Mouse (Mus musculus) left cerebral cortex, adult 2 months (tissue): ENCODE measurements around the gene Slc5a6. TPM values are rescaled to one million over a fixed set of nuclear protein-coding genes. Genes with fewer than 3 reads are reported as not detected.
A peak's percentile ranks its signal among the peaks of the same experiment; 100 is the strongest.

Source experiments
- DNase-seq, 2 experiments: peaks; one replicate each; pipeline ENCODE4 v3.0.0; 2021 to 2022; ENCODE audit warnings: low spot score in 2 of 2, mixed read lengths in 1 of 2; ENCODE audit errors: extremely low spot score in 1 of 2
- H3K27ac ChIP-seq: fragments of 200-600 bp; 2 replicates; pipeline ENCODE4 v1.8.1; 2022
- H3K4me3 ChIP-seq: fragments of 200-600 bp; 2 replicates; pipeline ENCODE4 v1.8.1; 2022
- CTCF ChIP-seq: fragments of 200-600 bp; IDR thresholded peaks from 2 replicates; pipeline ENCODE4 v1.8.1; 2022; ENCODE audit warnings: antibody characterized with exemption, mild to moderate bottlenecking, moderate library complexity
- intact Hi-C: fragments of 180-260 bp; cut with DNase I; formaldehyde crosslinking; loops from one replicate; pipeline ENCODE4 v1.15.1; 2025
- long read RNA-seq, 2 experiments: library from polyadenylated mRNA; stranded (forward); transcript quantifications; one replicate each; pipeline ENCODE4 v2.0.0; 2021; ENCODE audit warnings: borderline mapping rate in 2 of 2
- total RNA-seq, 2 experiments: library from RNA; stranded (reverse); gene quantifications; 2 replicates each; pipeline ENCODE4 v1.2.3; 2021

Gene Slc5a6
- 10 to 100 TPM; 16.7 to 19.3 TPM for total RNA-seq
- long read RNA-seq, experiment 1, transcript Slc5a6-202 (18 exons, 3,436 nt): major isoform, 10 of 29 reads
- long read RNA-seq, experiment 1, partial matches to known transcripts: 4 of 29 reads
- long read RNA-seq, experiment 1, other reads (novel, unspliced or antisense): 14 of 29 reads
- long read RNA-seq, experiment 2, transcript Slc5a6-202 (18 exons, 3,436 nt): major isoform, 13 of 36 reads
- long read RNA-seq, experiment 2, partial matches to known transcripts: 4 of 36 reads
- long read RNA-seq, experiment 2, other reads (novel, unspliced or antisense): 18 of 36 reads

GRCm38 (mm10) chr5:31048763-31049641 is at the start of gene Slc5a6:
Gene Slc5a6 (minus strand): TSS chr5:31048924.
- peak; percentile 69 for TF ChIP-seq CTCF
- peak in 1 of 2 experiments; percentile 26 for DNase-seq
- intact Hi-C loops: loop anchor here (2.0 kb wide), 1 partner anchor 88 kb away; the partner anchor contains the start of gene Preb

GRCm38 (mm10) chr5:31095711-31096480 is 47.2 kb upstream of the Slc5a6 start:
- DNase-seq: no peak
- Histone ChIP-seq H3K27ac (no peak overlapping the region), H3K4me3 (peak overlapping the region; percentile 33)
- intact Hi-C loops: no loop called here
- TF ChIP-seq CTCF: no peak; the same call in 1 of the 2 replicates

More at GRCm38 (mm10) chr5:31048763-31049641, at the start of gene Slc5a6:
- Histone ChIP-seq H3K27ac (peak within 1 kb of the TSS; percentile 94), H3K4me3 (peak within 1 kb of the TSS; percentile 69)

DNA sequence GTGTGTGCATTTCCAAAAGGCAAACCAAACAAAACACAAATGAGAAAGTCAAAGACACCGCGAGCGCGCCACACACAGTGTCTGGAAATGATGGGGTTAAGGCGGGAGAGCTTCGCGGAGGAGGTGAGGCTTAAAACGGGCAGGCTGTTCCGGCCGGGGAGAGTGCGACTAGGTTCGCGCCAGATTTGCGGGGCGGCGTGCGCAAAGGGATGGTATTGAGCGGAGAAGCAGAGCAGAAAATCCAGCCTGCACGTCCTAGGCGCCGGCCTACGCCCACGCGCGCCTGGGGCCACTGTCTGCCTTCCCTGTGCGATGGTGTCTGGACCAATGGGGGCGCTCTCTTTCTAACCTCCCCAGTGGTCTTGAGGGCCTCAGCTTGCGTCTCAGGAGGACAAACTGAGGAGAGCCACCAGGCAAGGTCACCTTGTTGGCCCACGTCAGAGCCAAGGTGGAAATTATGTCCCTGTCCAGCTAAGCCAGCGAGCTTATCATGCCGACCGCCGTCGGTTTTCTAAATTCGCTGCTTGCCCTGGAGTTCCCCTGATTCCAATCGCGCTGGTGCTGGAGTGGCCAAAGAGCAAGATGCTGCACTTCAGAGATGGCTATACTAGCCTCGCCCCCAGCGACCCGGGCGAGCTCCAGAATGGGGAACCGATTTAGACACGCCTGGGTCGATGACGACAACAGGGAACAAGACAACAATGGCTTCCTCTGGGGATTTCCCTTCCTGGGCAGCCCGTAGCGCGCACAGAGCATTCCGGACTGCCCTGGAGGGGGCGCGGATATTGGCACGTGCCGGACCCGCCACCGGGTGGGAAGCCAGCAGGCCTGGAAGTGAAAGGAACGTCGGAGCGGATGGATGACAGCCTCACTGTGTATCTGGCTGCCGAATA is 46.3 kb upstream of the Slc5a6 start:
- DNase-seq: peak in 1 of 2 experiments; percentile 62

GRCm38 (mm10) chr5:31094100-31094798 is 45.5 kb upstream of the Slc5a6 start:
- TF ChIP-seq CTCF: no peak
- Histone ChIP-seq H3K27ac (peak overlapping the region; percentile 44), H3K4me3 (peak overlapping the region; percentile 33)
- DNase-seq: peak in 1 of 2 experiments; percentile 59
- intact Hi-C loops: loop anchor here (1.0 kb wide), 1 partner anchor 14 kb away; no protein-coding TSS in a partner anchor

More for the DNA sequence above, 46.3 kb upstream of the Slc5a6 start:
- Histone ChIP-seq H3K4me3 (peak overlapping the region; percentile 33), H3K27ac (no peak overlapping the region; the same call in 1 of the 2 replicates)
- intact Hi-C loops: loop anchor here (1.0 kb wide), 1 partner anchor 15 kb away; no protein-coding TSS in a partner anchor
- no peak; the same call in none of the 2 replicates for TF ChIP-seq CTCF

GRCm38 (mm10) chr5:31093151-31094041 is 44.7 kb upstream of the Slc5a6 start:
- Histone ChIP-seq H3K27ac (peak overlapping the region; percentile 93), H3K4me3 (peak overlapping the region; percentile 61)
- no peak for TF ChIP-seq CTCF
- intact Hi-C loops: loop anchor here (1.0 kb wide), 1 partner anchor 13 kb away; no protein-coding TSS in a partner anchor
- peak in 1 of 2 experiments; percentile 68 for DNase-seq

GRCm38 (mm10) chr5:31092231-31092975 is 43.7 kb upstream of the Slc5a6 start:
- intact Hi-C loops: loop anchor here (1.0 kb wide), 2 partner anchors 29 to 99 kb away; no protein-coding TSS in a partner anchor
- DNase-seq: peak; percentile 49 to 79
- peak overlapping the region; percentile 61 for H3K4me3 ChIP-seq
- no peak for TF ChIP-seq CTCF
- peak overlapping the region; percentile 93 for H3K27ac ChIP-seq

- Histone ChIP-seq H3K4me3 (no peak overlapping the region), H3K27ac (no peak overlapping the region; the same call in 1 of the 2 replicates)
- no peak for TF ChIP-seq CTCF
- intact Hi-C loops: no loop called here
- no peak for DNase-seq
These were observed 38.4 kb upstream of the Slc5a6 start for GRCm38 (mm10) chr5:31087131-31087530.

DNA sequence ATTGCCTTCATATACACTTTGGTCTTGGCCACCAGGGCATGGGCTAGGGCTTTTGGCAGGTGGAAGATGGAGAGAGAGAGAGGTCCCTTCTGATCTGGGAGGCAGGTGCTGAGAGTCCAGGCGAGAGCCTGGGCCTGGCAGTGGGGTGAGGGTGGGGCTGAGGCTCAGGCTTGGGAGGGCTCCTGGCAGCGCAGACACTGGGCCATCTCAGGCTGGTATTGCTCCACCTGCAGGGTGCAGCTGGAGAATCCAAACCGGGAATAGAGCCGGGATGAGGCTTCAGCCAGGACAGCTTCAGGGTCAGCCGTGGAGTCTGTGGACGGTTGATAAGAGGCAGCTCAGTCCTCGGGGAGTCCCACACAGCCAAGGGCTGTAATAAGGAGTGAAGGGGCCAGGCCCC is 37.9 kb upstream of the Slc5a6 start:
- no peak for DNase-seq
- intact Hi-C loops: no loop called here
- H3K4me3 ChIP-seq: no peak overlapping the region
- no peak overlapping the region; the same call in 1 of the 2 replicates for H3K27ac ChIP-seq
- no peak; the same call in 1 of the 2 replicates for TF ChIP-seq CTCF
